Mouse (Mus musculus) left cerebral cortex, adult 2 months (tissue): Measurements from ENCODE around the gene Rab22a. TPM values are rescaled to one million over a fixed set of nuclear protein-coding genes. Genes with fewer than 3 reads are reported as not detected.
A peak's percentile ranks its signal among the peaks of the same experiment; 100 is the strongest.
"Not testable (repeated sequence)": the region's sequence is repeated elsewhere in the genome, so short reads cannot be mapped to it uniquely, and the experiment has no call there.

Experiments
- DNase-seq, 2 experiments: peaks; one replicate each; pipeline ENCODE4 v3.0.0; 2021 to 2022; ENCODE audit warnings: low spot score in 2 of 2, mixed read lengths in 1 of 2; ENCODE audit errors: extremely low spot score in 1 of 2
- H3K27ac ChIP-seq: fragments of 200-600 bp; 2 replicates; pipeline ENCODE4 v1.8.1; 2022
- H3K4me3 ChIP-seq: fragments of 200-600 bp; 2 replicates; pipeline ENCODE4 v1.8.1; 2022
- CTCF ChIP-seq: fragments of 200-600 bp; IDR thresholded peaks from 2 replicates; pipeline ENCODE4 v1.8.1; 2022; ENCODE audit warnings: antibody characterized with exemption, mild to moderate bottlenecking, moderate library complexity
- intact Hi-C: fragments of 180-260 bp; cut with DNase I; formaldehyde crosslinking; loops from one replicate; pipeline ENCODE4 v1.15.1; 2025
- long read RNA-seq, 2 experiments: library from polyadenylated mRNA; stranded (forward); transcript quantifications; one replicate each; pipeline ENCODE4 v2.0.0; 2021; ENCODE audit warnings: borderline mapping rate in 2 of 2
- total RNA-seq, 2 experiments: library from RNA; stranded (reverse); gene quantifications; 2 replicates each; pipeline ENCODE4 v1.2.3; 2021

Gene Rab22a
- 10 to 100 TPM; 26.3 to 28.1 TPM for total RNA-seq
- long read RNA-seq, experiment 1, full-length matches to known transcripts = 59 of 67 reads
- long read RNA-seq, experiment 1, partial matches to known transcripts = 0 of 67 reads
- long read RNA-seq, experiment 1, other reads (novel, unspliced or antisense) = 8 of 67 reads
- long read RNA-seq, experiment 2, full-length matches to known transcripts = 39 of 49 reads
- long read RNA-seq, experiment 2, partial matches to known transcripts = 0 of 49 reads
- long read RNA-seq, experiment 2, other reads (novel, unspliced or antisense) = 10 of 49 reads

DNA sequence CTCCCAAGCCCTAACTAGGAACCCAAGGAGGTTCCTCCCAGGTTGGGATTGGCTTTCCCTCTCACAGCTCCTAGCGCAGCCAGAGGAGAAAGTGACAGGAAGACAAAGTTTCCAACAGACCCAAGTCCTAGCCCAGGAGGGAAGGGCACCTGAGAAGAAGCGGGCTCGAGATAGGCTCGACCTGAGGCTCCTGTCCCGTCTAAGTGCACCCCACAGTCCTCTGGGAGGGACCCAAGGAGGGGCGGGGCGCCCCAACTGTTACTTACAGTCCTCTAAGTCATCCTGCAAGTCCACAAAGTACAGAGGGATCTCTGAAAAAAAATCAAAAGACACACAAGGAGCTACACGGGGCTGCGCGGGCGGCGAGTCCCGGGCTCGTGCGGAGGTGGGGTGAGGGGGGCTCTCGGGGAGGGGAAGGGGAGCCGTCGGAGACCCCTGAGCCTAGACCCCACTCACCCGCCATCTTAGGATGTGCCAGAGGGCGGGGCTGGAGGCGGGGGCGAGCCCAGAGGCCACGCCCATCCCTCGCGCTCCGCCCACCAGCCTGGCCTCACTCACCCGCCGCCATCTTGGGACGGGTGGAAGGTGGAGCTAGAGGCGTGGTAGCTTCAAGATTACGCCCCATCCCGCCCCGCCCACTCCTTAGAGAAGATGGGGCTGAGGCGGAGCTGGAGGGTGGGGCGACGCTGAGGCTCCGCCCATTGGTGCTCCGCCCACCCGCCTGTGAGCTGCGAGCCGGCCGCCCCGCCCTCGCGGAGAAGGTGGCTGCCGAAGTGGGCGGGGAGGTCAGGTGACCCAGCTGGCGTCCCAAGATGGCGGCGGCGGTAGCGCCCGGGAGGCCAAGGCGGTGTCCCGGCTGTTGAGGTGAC lies at the start of gene Rab22a:
TSS of gene Rab22a (plus strand) at position 704 of the 869 bp plus-strand sequence.
- Histone ChIP-seq H3K4me3 (peak within 1 kb of the TSS; percentile 98), H3K27ac (peak within 1 kb of the TSS; percentile 73)
- DNase-seq = peak; percentile 97 to 98
- no peak for TF ChIP-seq CTCF
- intact Hi-C loops = loop anchor here (2.0 kb wide), 1 partner anchor 78 kb away; the partner anchor contains the start of gene Vapb

DNA sequence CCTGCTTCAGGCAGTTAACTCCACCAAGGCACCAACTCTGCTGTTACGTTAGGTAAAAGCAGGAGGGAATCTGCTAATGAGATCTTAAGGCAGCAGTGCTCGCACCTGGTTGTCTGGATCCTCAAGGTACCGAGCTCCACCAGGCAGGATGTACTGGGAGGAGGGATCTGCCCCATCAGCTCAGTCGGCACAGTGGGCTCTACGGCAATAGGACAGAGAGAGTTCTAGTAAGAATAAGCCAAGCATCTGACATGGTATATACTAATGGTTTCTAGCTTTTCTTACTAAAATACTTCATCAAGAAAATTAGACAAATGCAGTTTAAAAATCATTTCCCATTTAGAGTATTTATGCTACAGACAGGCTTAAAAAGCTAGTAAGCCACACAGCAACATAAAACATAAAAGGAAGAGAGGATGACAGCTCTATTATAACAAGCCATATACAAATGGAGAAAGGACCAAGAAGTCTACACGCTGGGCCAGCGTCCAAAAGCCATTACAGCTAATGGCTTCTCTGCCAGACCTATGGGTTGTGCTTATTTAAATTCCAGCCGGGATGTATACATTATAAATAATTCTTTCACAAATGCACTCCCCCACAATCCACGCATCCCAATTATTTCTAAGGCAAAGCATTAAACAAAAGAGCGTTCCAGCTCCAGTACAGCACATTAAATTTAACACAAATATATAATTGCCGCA lies 44.0 kb upstream of the Rab22a start:
- TF ChIP-seq CTCF = no peak
- intact Hi-C loops = no loop called here
- Histone ChIP-seq H3K4me3 (no peak overlapping the region), H3K27ac (no peak overlapping the region)
- DNase-seq = no peak

DNA sequence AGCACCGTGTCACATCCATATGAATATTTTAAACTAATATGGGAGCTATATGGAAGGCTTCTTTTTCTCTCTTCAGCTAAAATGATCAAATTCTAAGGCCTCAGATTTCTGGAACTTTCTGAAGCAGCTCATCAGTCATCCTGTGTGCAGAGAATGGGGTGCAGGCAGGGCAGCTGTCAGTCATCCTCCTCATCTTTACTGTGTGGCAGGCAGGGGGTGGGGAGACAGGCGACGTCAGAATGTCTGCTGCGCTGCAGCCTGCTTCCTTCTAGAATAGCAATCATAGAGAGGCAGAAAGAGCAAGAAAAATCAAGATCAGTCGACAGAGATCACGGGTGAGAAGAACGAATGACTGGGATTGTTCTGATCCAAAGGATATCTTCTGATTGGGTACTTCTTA lies 43.4 kb upstream of the Rab22a start:
- DNase-seq = no peak
- Histone ChIP-seq H3K4me3 (no peak overlapping the region), H3K27ac (no peak overlapping the region)
- no peak for TF ChIP-seq CTCF
- intact Hi-C loops = no loop called here

DNA sequence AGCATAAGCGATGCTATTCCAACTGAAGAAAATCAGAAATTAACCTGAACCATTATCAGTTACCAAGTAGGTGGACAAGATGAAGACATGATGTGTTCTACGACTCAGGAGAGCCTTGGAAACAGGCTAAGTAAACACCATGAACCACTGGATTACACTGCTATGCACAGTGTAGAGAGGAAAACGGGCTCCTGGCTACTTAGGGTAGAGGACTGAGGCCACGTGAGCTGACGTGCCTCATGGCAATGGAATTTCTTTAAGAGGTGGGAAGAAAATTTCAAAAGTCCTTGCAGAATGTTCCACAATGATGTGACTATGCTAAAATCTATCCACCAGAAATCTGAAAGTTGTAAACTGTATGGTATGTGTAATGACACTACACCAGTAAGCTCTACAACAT lies 40.4 kb upstream of the Rab22a start:
- no peak for DNase-seq
- TF ChIP-seq CTCF = no peak
- intact Hi-C loops = no loop called here

DNA sequence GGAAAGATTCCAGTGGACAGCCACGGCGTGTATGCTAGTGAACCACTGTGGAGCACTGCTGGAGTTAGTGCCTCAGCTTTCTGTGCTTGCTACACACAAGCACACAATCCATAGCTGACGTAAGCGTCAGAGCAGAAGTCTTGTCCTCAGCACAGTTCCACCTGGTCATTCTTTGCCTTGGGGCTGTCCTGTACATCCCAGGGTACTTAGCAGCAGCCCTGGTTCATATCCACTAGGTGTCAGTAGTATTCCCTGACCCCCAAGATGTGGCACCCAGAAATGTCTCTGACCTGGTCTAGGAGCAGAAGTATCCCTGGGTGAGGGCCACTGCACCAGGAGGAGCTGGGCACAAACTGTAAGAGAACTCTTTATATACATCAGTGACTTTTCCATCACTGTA lies 38.9 kb upstream of the Rab22a start:
- no peak for DNase-seq
- no peak overlapping the region for H3K4me3 ChIP-seq
- intact Hi-C loops = no loop called here
- H3K27ac ChIP-seq = no peak overlapping the region
- peak; percentile 18 for TF ChIP-seq CTCF

More for the DNA sequence above, 40.4 kb upstream of the Rab22a start:
- Histone ChIP-seq H3K4me3 (no peak overlapping the region), H3K27ac (no peak overlapping the region)

DNA sequence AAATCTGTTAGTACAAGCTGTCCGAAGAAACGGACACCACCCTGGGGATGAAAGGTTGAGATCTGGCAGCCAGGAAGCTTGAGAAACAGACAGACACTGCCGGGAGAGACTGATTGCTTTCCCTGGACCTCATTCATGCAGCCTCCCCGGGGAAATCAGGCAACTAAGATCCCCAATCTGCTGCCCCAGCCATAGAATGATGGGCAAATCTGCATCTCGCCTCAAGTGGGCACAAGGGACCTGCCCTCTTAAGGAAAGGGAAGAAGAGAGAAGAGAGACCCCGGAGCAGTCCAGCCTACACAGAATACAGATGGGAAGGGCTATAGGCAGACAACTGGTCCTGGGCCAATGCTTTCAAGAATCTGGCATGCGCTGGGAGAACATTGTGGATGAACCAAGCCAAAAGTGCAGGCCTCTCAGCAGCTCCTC lies 37.4 kb upstream of the Rab22a start:
- no peak overlapping the region for H3K27ac ChIP-seq
- DNase-seq = no peak
- intact Hi-C loops = no loop called here
- no peak for TF ChIP-seq CTCF
- H3K4me3 ChIP-seq = no peak overlapping the region

DNA sequence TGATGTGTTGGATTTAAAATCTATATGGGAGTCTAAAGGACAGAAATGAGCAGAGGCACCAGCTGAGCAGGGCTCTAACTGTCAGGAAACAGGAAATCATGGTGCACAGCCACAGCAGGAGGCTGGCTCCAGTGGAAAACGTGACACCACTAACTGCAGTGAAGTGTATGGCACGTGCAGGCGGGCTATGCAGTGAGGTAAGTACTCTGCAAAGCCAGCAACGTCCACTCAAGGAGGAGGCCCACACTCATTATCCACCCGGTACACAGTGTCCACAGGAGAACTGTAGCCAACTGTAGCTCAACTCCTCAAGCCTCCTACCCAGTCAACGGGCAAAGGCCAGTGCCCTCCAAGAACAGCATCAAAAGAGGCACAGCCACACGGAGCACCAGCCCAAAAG lies 34.9 kb upstream of the Rab22a start:
- no peak for DNase-seq
- Histone ChIP-seq H3K27ac (no peak overlapping the region), H3K4me3 (no peak overlapping the region)
- intact Hi-C loops = no loop called here
- no peak for TF ChIP-seq CTCF

DNA sequence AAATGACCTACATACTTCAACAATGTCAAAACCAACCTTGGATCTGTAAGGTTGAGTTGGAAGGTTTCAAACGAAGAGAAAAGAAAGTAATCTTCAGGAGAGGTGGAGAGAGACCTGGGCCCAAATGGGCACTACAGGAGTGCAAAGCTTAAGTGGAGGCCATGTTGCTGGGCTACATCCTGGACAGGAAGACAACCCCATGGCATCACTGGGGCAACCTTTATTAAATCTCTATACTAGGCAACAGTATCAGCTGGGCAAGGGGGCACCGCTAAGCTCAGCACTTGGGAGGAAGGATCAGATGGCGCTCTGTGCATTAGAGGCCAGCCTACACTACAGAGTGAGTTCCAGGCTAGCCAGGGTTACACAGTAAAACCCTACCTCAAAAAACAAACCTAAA lies 33.8 kb upstream of the Rab22a start:
- DNase-seq = no peak
- intact Hi-C loops = no loop called here
- no peak overlapping the region for H3K27ac ChIP-seq

DNA sequence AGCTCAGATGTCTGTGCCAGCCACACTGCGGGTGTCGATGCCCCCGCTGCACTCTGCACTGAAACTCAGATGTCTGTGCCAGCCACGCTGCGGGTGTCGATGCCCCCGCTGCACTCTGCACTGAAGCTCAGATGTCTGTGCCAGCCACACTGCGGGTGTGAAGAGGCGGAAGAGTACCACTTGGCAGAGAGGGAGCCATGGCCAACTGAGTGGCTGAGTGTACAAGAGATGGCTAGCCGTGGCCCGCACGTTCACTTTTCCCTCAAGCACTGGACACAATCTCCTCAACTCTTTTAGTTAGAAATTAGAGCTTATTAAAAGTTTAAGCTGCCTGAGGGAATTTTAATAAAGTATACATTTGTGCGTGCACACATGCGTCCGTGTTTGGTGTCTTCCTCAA lies 25.5 kb upstream of the Rab22a start:
- H3K27ac ChIP-seq, DNase-seq, H3K4me3 ChIP-seq, intact Hi-C loops: not testable (repeated sequence)

More for the DNA sequence above, 33.8 kb upstream of the Rab22a start:
- H3K4me3 ChIP-seq = no peak overlapping the region
- no peak for TF ChIP-seq CTCF

DNA sequence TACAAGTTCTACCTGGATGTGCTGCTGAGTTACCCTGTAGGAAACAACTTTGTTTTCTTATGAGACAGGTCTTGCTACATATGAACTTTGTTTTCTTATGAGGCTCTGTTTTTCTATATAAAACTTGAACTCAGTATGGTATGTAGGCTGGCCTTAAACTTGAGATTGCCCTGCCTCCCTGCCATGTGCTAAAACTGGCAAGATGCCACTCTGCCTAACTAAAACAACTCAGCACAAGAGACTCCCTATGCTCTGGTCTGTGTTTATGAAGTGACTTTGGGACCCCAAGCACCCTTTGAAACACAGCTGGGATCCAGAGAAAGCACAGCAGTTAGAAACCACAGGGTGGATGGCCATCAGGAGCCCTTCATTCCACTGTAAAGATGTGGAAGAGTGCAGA lies 18.2 kb upstream of the Rab22a start:
- TF ChIP-seq CTCF = no peak
- H3K27ac ChIP-seq = no peak overlapping the region
- no peak for DNase-seq
- intact Hi-C loops = no loop called here
- H3K4me3 ChIP-seq = no peak overlapping the region

DNA sequence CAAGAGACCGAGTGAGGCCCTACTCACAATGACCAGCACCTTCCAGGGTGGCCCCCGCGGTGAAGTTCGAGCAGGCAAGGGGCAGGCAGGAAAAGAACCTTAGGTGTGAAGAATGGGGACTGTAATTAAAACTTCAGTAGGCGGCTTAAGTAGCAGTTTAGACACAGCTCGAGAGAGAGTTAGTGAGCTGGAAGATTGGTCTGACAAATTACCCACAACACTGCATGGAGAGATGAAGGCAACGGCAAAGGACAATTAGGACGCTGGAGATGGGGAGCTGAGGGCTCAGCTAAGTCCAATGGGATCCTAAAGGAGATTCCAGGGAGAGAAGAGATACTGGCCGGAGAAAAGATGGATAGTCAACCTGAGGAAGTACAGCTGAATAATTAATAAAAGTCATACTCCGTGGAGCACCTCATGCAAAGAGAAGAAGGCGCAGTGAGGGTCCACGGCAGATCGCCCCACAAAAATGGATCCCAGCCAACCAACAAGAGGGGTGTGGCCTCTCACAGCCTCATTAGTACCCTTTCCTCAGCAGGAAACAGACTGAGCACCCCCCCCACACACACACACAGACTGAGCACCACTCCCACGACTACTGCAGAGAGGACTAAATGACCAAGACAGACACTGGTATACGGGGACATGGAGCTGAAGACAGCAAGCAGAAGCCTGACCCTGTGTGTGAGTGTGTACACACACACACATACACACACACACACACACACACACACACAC lies 17.1 kb upstream of the Rab22a start:
- Histone ChIP-seq H3K27ac (no peak overlapping the region), H3K4me3 (no peak overlapping the region)
- no peak for DNase-seq
- no peak for TF ChIP-seq CTCF
- intact Hi-C loops = no loop called here
